Mouse (Mus musculus): ENCODE results near the gene Rab8b. TPM values are rescaled to one million over a fixed set of nuclear protein-coding genes. Genes with fewer than 3 reads are reported as not detected.
A peak's percentile ranks its signal among the peaks of the same experiment; 100 is the strongest.

Gene Rab8b
- polyA plus RNA-seq, 1 experiment from 2014 or later = 30.5 TPM

DNA sequence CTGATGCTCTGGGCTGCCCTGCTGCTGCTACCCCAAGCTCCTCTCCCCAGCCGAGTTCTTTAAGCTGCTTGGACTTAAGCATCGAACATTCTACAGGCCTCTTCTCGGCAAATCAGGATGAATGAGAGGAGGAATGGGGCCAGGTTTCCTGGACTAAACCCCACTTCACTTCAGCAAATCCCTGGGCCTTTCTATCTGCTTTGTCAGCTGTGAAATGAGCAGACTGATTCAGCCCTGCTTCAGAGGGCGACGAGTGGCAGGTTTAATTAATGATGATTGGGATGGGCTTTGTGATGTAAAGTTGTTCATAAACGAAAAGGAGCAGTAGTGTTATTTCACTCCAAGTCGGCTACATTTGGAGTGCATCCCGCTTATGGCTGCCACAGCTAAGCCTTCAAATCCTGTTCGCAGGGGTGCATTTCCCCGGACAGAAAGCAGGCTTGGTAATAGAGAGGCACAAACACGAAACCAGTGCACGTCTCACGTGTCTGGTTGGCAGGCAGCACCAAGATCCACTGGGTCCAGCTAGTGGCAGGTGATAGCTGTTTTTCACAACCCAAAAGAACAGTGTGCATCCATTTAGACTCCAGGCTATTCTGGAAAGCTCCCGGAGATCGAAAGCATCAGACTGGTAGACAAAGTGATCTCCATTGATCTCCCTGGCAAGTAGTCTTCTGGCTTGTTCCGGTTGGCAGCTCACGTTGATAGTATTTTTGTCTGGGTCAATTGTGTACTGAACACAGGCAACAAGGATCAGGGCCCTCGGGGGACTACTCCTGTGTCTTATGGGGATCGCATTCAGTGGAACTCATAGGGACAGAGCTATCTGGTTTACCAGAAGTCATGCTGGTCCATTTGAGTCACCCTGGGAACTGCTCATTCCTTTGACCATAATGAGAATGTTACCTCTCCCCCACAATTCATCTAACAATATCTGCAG lies 14.7 kb upstream of the Rab8b start:
- Histone ChIP-seq H3K27ac (replicated peaks) (peak overlapping the region; percentile 79), H3K27me3 (no peaks in the 10 kb centered on the region), H3K9ac (0 out of 2 replicates have a peak overlapping the region, but pooled peaks have one; percentile 28), H3K4me1 (replicated peaks) (peaks cover 28% of the 10 kb centered on the region), H3K36me3 (no peaks in the 10 kb centered on the region), H3K4me2 (peak overlapping the region; percentile 21; the same call in 1 of the 2 replicates), H3K9me3 (no peaks in the 10 kb centered on the region), H3K4me3 (no peak overlapping the region)
- ATAC-seq (ENCODE audit: low read depth) = peak; percentile 76
- 33% methylated on average over 19 of the region's 19 CpGs for WGBS

DNA sequence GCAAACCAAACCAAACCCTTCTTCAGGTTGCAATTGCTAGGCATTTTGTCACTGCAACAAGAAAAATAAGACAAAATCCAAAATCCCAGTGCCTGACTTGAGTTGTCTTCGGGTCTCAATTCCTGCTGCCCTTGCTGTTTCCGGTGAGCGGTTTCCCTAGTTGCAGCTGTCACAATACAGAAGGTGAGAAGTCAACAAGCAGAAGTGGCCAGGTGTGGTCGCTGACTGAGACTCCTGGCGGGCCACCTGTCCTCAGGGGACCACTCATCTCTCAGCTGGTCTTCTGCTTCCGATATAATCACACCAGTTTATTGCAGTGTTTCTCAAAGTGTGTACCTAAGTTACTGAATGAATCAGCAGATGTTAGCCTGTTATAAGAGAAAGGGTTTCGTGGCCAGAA lies 10.9 kb upstream of the Rab8b start:
- no peak overlapping the region for H3K9ac ChIP-seq
- H3K4me2 ChIP-seq = no peak overlapping the region
- H3K27ac ChIP-seq (replicated peaks) = no peak overlapping the region
- H3K4me1 ChIP-seq (replicated peaks) = peaks cover 25% of the 10 kb centered on the region
- no peak for ATAC-seq (ENCODE audit: low read depth)
- no peaks in the 10 kb centered on the region for H3K9me3 ChIP-seq
- 71% methylated on average over 7 of the region's 7 CpGs for WGBS
- no peaks in the 10 kb centered on the region for H3K27me3 ChIP-seq
- H3K4me3 ChIP-seq = no peak overlapping the region
- no peaks in the 10 kb centered on the region for H3K36me3 ChIP-seq

DNA sequence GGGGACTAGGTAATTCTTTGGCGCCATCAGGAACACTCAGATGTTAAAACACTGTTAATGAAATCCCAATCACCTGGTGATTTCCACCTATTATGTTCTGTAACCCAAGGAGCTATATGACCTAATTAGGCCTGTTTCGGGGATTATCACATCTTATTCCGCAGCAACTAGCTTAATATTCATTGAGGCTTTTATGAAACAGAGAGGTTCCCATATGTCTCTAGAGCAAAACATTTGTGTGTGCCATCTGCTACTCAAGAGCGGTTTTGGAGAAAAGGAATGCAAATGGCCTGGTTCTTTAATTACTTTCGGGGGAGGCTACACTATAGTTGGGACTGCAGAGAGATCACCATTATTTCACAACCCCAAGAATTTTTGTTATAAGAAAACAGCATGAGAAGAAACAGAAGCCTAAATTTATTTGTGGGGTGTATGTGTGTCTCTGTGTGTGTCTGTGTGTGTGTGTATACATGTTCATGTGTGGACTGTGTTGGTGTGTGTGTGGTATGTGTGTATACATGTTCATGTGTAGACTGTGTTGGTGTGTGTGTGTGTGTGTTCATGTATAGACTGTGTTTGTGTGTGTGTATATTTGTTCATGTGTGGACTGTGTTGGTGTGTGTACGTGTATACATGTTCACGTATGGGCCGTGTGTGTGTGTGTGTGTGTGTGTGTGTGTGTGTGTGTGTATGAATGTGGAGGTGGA lies 8.4 kb upstream of the Rab8b start:
- WGBS = 59% methylated on average over 8 of the region's 8 CpGs
- Histone ChIP-seq H3K9me3 (no peaks in the 10 kb centered on the region), H3K27ac (replicated peaks) (peak overlapping the region; percentile 33; the same call in 1 of the 2 replicates), H3K4me1 (replicated peaks) (0 out of 2 replicates have a peak, but pooled peaks cover 4% of the 10 kb centered on the region), H3K36me3 (no peaks in the 10 kb centered on the region), H3K9ac (no peak overlapping the region), H3K27me3 (no peaks in the 10 kb centered on the region), H3K4me2 (no peak overlapping the region), H3K4me3 (no peak overlapping the region)
- peak; percentile 40; the same call in 1 of the 2 replicates for ATAC-seq (ENCODE audit: low read depth)

DNA sequence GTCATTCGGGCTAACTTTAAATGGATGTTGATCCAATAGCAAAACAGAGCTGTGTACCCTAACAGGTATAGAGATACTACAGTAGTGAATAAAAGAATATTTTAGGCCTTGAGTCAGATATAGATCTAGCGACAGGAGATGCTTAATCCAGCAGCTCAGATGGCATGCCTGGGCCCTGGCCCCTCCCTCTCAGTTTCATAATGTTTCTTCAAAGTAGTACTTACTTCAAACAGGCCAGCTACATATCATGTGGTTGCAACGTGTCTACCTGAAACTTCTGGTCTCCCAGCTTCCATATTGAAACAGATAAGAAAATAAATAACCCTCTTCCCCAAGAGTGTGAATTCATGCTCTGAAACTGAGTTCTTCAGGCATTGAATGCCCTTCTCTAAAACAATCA lies 6.4 kb upstream of the Rab8b start:
- WGBS = 88% methylated on average over 3 of the region's 3 CpGs
- no peak overlapping the region for H3K9ac ChIP-seq
- peaks cover 5% of the 10 kb centered on the region; the same call in 1 of the 2 replicates for H3K4me1 ChIP-seq (replicated peaks)
- H3K36me3 ChIP-seq = no peaks in the 10 kb centered on the region
- no peak overlapping the region for H3K4me3 ChIP-seq
- no peak overlapping the region for H3K4me2 ChIP-seq
- H3K9me3 ChIP-seq = no peaks in the 10 kb centered on the region
- H3K27ac ChIP-seq (replicated peaks) = no peak overlapping the region
- no peaks in the 10 kb centered on the region for H3K27me3 ChIP-seq
- no peak for ATAC-seq (ENCODE audit: low read depth)

DNA sequence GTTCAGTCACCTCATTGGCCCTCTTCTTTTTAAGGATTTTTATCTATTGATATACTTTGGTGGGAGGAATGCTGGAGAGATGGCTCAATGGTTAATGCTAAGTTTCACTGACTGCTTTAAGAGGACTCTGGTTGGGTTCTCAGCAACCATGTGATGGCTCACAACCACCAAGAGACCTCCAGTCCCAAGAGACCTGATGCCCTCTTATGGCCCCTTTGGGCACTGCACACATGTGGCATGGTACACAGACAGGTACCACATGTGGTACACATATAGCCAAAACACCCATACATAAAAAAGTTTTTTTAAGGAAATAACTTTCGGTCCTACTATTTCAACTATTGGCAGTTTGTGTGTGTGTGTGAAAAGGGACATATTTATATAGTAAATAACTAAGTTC lies 2.6 kb upstream of the Rab8b start:
- Histone ChIP-seq H3K9me3 (no peaks in the 10 kb centered on the region), H3K4me1 (replicated peaks) (peaks cover 27% of the 10 kb centered on the region), H3K27ac (replicated peaks) (no peak overlapping the region), H3K4me2 (no peak overlapping the region), H3K9ac (no peak overlapping the region), H3K27me3 (no peaks in the 10 kb centered on the region), H3K4me3 (no peak overlapping the region), H3K36me3 (no peaks in the 10 kb centered on the region)
- ATAC-seq (ENCODE audit: low read depth) = no peak
- WGBS = 97% methylated on average over 1 of the region's 1 CpGs

DNA sequence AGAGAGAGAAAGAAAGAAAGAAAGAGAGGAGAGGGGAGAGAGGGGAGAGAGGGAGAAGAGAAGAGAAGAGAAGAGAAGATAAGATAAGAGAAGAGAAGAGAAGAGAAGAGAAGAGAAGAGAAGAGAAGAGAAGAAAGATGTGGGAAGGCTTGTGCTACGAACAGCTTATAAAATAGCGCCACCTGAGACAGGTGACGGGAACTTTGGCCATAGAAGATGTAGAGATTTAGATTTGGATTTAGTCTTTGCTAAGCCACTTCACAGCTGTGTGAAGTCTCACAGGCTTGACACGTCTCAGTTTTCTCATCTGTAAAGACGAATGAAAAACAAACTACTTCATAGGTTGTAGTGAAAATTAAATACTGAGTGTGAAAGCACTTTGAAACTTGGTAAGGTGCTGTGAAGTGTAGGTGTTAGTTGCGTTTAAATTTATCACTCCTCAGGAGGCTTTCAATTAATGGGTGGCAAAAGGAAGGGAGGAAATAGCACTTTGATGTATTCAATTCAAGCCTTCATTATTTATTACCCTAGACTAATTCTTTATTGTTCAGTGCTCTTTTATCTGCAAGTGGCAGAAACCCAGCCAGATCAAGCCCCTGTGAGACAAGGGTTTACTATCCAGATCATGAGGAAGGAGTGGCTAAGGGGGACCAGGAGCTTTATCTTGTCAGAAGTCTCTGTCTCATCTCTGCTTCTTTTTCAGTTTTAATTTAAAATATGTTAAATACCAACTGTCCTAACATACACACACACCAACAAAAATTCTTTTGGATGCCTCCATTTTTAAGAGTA lies 1.2 kb upstream of the Rab8b start:
- 1% methylated on average over 6 of the region's 6 CpGs for WGBS
- 0 out of 2 replicates have a peak, but pooled peaks cover 3% of the 10 kb centered on the region for H3K36me3 ChIP-seq
- H3K27ac ChIP-seq (replicated peaks) = no peak overlapping the region
- peak overlapping the region; percentile 71; the same call in 1 of the 2 replicates for H3K9ac ChIP-seq
- no peaks in the 10 kb centered on the region for H3K27me3 ChIP-seq
- no peak for ATAC-seq (ENCODE audit: low read depth)
- peak overlapping the region; percentile 87 for H3K4me2 ChIP-seq
- H3K9me3 ChIP-seq = no peaks in the 10 kb centered on the region
- peak overlapping the region; percentile 93 for H3K4me3 ChIP-seq
- H3K4me1 ChIP-seq (replicated peaks) = peaks cover 37% of the 10 kb centered on the region

DNA sequence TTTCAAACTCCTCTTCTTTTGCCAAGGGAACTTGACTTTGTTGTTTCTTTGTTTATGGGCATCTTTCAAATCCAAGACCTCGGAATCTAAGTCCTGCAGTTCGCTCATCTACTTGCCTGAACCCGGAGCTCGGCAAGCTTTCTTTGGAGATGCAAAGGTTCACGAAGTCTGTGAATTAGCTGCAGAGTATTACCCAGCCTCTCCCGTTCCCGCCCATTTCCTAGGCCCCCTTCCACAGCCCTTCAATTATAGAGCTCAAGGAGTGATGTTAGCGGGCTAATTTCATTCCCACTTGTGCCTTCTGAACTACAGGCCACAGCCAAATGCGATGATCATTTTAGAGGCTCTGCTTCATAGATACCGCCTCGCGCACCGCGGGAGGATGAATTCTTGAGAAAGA lies 494 bp upstream of the Rab8b start:
- H3K27me3 ChIP-seq = no peaks in the 10 kb centered on the region
- ATAC-seq (ENCODE audit: low read depth) = peak; percentile 57
- WGBS = 2% methylated on average over 14 of the region's 14 CpGs

DNA sequence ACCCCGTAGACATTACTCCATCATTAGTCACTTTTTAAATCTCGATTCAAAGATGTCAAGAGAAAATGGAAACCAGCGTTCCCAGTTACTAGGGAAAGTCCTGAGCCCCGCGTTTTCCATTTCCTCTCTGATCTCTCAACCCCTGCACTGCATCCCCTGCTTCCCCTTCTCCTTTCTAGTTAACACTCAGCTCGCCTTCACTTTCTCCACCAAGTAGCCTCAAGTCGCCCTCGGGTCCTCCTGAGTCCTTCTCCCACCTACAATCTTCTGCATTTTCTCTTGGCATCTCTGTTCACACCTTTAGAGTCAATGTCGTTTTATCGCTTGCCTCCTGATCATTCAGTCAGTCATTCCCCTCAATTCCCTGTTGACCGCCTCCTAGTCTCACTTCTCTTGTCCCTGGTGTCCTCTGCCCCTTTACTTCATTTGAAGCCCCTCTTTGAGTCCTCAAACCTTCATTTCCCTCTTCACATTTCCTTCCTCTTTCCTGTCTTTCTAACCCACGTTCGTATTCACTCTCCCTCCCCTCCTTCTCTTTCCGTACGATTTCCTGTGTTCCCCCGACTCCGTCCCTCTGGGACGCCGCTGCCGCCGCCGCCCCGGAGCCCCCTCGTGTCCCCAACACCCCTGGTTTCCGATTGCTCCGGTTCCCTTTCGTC lies 686 bp downstream of the Rab8b start:
- Histone ChIP-seq H3K4me1 (replicated peaks) (peaks cover 49% of the 10 kb centered on the region), H3K9ac (peak overlapping the region; percentile 97), H3K9me3 (no peaks in the 10 kb centered on the region), H3K4me3 (peak overlapping the region; percentile 93), H3K4me2 (peak overlapping the region; percentile 87), H3K27me3 (no peaks in the 10 kb centered on the region), H3K36me3 (0 out of 2 replicates have a peak, but pooled peaks cover 3% of the 10 kb centered on the region), H3K27ac (replicated peaks) (peak overlapping the region; percentile 94)
- 4% methylated on average over 27 of the region's 27 CpGs for WGBS
- ATAC-seq (ENCODE audit: low read depth) = no peak

More for the DNA sequence above, 494 bp upstream of the Rab8b start:
- 0 out of 2 replicates have a peak, but pooled peaks cover 3% of the 10 kb centered on the region for H3K36me3 ChIP-seq
- H3K4me1 ChIP-seq (replicated peaks) = peaks cover 43% of the 10 kb centered on the region
- H3K4me2 ChIP-seq = peak overlapping the region; percentile 87
- H3K4me3 ChIP-seq = peak overlapping the region; percentile 93
- peak overlapping the region; percentile 81 for H3K27ac ChIP-seq (replicated peaks)
- H3K9ac ChIP-seq = peak overlapping the region; percentile 71
- no peaks in the 10 kb centered on the region for H3K9me3 ChIP-seq

DNA sequence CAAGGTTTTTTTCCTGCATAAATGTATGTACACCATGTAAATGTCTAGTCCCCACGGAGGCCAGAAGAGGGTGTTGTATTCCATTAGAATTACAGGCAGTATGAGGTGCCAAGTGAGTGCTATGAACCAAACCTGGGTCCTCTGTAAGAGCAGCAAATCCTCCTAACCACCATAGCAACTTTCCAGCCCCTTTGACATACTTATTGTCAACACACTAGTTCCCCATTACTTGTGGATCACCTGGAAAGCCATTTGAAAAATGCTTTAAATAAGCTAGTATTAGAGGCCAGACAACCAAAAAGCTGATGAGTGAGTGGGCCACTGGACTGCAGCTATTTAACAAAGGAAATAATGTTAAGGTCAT lies 1.6 kb downstream of the Rab8b start:
- Histone ChIP-seq H3K4me1 (replicated peaks) (peaks cover 54% of the 10 kb centered on the region), H3K9ac (no peak overlapping the region), H3K36me3 (0 out of 2 replicates have a peak, but pooled peaks cover 3% of the 10 kb centered on the region), H3K4me2 (peak overlapping the region; percentile 87), H3K9me3 (no peaks in the 10 kb centered on the region), H3K27ac (replicated peaks) (no peak overlapping the region), H3K27me3 (no peaks in the 10 kb centered on the region), H3K4me3 (peak overlapping the region; percentile 93)
- WGBS = 78% methylated on average over 1 of the region's 1 CpGs
- no peak for ATAC-seq (ENCODE audit: low read depth)

DNA sequence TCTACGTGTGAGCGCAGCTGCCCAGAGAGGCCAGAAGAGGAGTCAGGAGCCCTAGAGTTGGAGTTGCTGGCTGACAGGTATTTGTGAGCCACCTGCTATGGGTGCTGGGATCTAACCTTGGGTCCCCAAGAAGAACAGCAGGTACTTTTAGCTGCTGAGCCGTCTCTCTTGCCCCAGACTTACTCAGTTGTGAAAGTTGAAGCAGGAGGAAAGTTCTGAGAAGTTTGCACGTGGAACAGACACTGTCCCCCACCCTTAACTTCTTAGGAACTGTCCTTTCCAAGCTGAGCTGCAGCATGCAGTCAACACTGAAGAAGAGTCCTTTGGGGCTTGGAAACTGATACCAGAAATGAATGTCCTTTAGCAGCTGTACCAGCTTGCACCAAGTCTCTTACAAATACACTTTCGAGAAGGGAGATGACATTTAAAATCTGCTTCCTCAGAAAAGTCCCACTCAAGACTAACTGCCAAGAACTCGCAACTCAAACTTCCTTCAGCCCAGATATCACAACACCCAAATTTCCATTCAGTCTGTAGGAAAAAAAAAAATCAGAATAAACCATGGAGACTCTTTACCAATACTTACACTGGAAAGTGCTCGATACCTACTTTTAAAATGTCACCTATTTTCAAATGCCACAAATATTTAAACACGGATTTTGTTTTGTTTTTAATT lies 2.1 kb downstream of the Rab8b start:
- H3K4me3 ChIP-seq = 0 out of 2 replicates have a peak overlapping the region, but pooled peaks have one; percentile 93
- 93% methylated on average over 8 of the region's 8 CpGs for WGBS
- no peak for ATAC-seq (ENCODE audit: low read depth)
- H3K9ac ChIP-seq = no peak overlapping the region
- H3K9me3 ChIP-seq = no peaks in the 10 kb centered on the region
- peak overlapping the region; percentile 87 for H3K4me2 ChIP-seq
- H3K4me1 ChIP-seq (replicated peaks) = peaks cover 59% of the 10 kb centered on the region
- H3K27ac ChIP-seq (replicated peaks) = no peak overlapping the region
- H3K27me3 ChIP-seq = no peaks in the 10 kb centered on the region
- H3K36me3 ChIP-seq = 0 out of 2 replicates have a peak, but pooled peaks cover 3% of the 10 kb centered on the region

Measured in neural tube, embryonic 13.5 days (tissue).